Comparison of ENCODE assay signal across 26 mouse cellular contexts in genomic region chr3:14882756-14883155, GRCm38 (mm10). TPM values are rescaled to one million over a fixed set of nuclear protein-coding genes. Genes with fewer than 3 reads are reported as not detected.
DNase-seq lines count a peak whose midpoint lies in the region; ATAC-seq and TF ChIP-seq lines count a peak whose summit lies in the region.
"Had no signal": no experiment of that assay in that cellular context is flagged by ENCODE, and none has a peak within 500 bp of the region (broad histone marks: within the 10 kb centered on the region; RNA-seq: fewer than 3 reads in every experiment).

No protein-coding gene starts in this region.

- H3K27me3 ChIP-seq in erythroblast, embryonic 14.5 days (ENCODE audit: control insufficient read depth) = no peaks in the 10 kb centered on the region
- H3K27me3 ChIP-seq in liver, embryonic 13.5 days = no peaks in the 10 kb centered on the region
- H3K27me3 ChIP-seq in liver, embryonic 16.5 days (ENCODE audit: control insufficient read depth, insufficient read depth, low read depth, low read length) = no peaks in the 10 kb centered on the region
- peaks cover 7% of the 10 kb centered on the region; the same call in 1 of the 2 replicates for H3K27me3 ChIP-seq in forebrain, embryonic 13.5 days
- H3K27me3 ChIP-seq: heart, embryonic 12.5 days; heart, embryonic 15.5 days had no signal

- no peak for TF ChIP-seq CTCF in bone marrow, adult 2 months (IDR thresholded peaks at IDR 0.05; ENCODE audit: control insufficient read depth, insufficient read depth, low read length)

- ATAC-seq in erythroblast, adult 5-6 weeks (replicated peaks; ENCODE audit: low FRiP score, poor library complexity, severe bottlenecking) = no peak
- ATAC-seq in liver, embryonic 13.5 days (ENCODE audit: low read depth) = no peak
- ATAC-seq in liver, embryonic 16.5 days (ENCODE audit: low read depth) = no peak
- no peak for ATAC-seq in forebrain, embryonic 13.5 days
- ATAC-seq: forebrain, embryonic 16.5 days; hindbrain, embryonic 16.5 days; intestine, embryonic 15.5 days had no signal

- no peak overlapping the region; the same call in 1 of the 2 replicates for H3K27ac ChIP-seq in bone marrow, adult 2 months (ENCODE audit: control insufficient read depth, insufficient read depth, low read depth, low read length, poor library complexity)
- peak overlapping the region; percentile 91 for H3K27ac ChIP-seq in liver, embryonic 13.5 days
- peak overlapping the region; percentile 86 for H3K27ac ChIP-seq in liver, embryonic 16.5 days (ENCODE audit: low read length)
- no peak overlapping the region for H3K27ac ChIP-seq in forebrain, embryonic 13.5 days
- H3K27ac ChIP-seq: forebrain, embryonic 12.5 days; gastrocnemius, adult 2 months; heart, embryonic 15.5 days; hindbrain, embryonic 10.5 days; hindbrain, embryonic 13.5 days; intestine, embryonic 15.5 days had no signal

- peak; percentile 7; the same call in 1 of the 2 replicates for TF ChIP-seq POLR2A in bone marrow, adult 2 months (IDR thresholded peaks at IDR 0.05; ENCODE audit: borderline replicate concordance, control insufficient read depth, low read depth, low read length)

- DNase-seq in liver, embryonic 13.5 days = no peak
- DNase-seq in left cerebral cortex, adult 18-20 months (ENCODE audit: low spot score in 2 of 2) = no peak
- DNase-seq in frontal cortex, postnatal 36 days (ENCODE audit: low spot score in 2 of 2) = no peak
- DNase-seq: adrenal gland, adult 2 months; adrenal gland, postnatal 14 days; cerebellum, adult 18-20 months; cerebellum, adult 9-11 months; cerebellum, postnatal 25 days; gastrocnemius, adult 2 months; gastrocnemius, postnatal 14 days; heart, adult 11 months; heart, postnatal 10 days; heart, postnatal 36 days had no signal

- WGBS in bone marrow, adult 2 months = 32% methylated on average over 3 of the region's 3 CpGs
- WGBS in liver, embryonic 13.5 days (ENCODE audit: insufficient replicate concordance) = 22% methylated on average over 3 of the region's 3 CpGs
- 19% methylated on average over 3 of the region's 3 CpGs for WGBS in liver, embryonic 16.5 days (ENCODE audit: insufficient replicate concordance)
- WGBS in forebrain, embryonic 13.5 days = 77% methylated on average over 3 of the region's 3 CpGs

- peak overlapping the region; percentile 49 for H3K9ac ChIP-seq in liver, embryonic 13.5 days
- H3K9ac ChIP-seq in liver, embryonic 16.5 days (ENCODE audit: low read depth, low read length) = peak overlapping the region; percentile 52
- no peak overlapping the region for H3K9ac ChIP-seq in forebrain, embryonic 13.5 days
- H3K9ac ChIP-seq: forebrain, embryonic 12.5 days; heart, embryonic 12.5 days; heart, embryonic 15.5 days; hindbrain, embryonic 13.5 days; intestine, embryonic 15.5 days had no signal

- H3K4me2 ChIP-seq in liver, embryonic 13.5 days = peak overlapping the region; percentile 15
- H3K4me2 ChIP-seq in liver, embryonic 16.5 days (ENCODE audit: low read depth, low read length) = peak overlapping the region; percentile 22; the same call in 1 of the 2 replicates
- no peak overlapping the region for H3K4me2 ChIP-seq in forebrain, embryonic 13.5 days
- H3K4me2 ChIP-seq: forebrain, embryonic 12.5 days; heart, embryonic 12.5 days; heart, embryonic 15.5 days; hindbrain, embryonic 13.5 days; intestine, embryonic 15.5 days had no signal

- peaks cover 19% of the 10 kb centered on the region for H3K36me3 ChIP-seq in erythroblast, embryonic 14.5 days (ENCODE audit: control insufficient read depth)
- peaks cover 6% of the 10 kb centered on the region for H3K36me3 ChIP-seq in liver, embryonic 13.5 days
- peaks cover 2% of the 10 kb centered on the region; the same call in 1 of the 2 replicates for H3K36me3 ChIP-seq in liver, embryonic 16.5 days (ENCODE audit: control insufficient read depth, insufficient read depth)
- no peaks in the 10 kb centered on the region for H3K36me3 ChIP-seq in forebrain, embryonic 13.5 days (ENCODE audit: poor library complexity, severe bottlenecking)
- H3K36me3 ChIP-seq: forebrain, embryonic 12.5 days; heart, embryonic 12.5 days; heart, embryonic 15.5 days; hindbrain, embryonic 10.5 days; hindbrain, embryonic 13.5 days; intestine, embryonic 15.5 days had no signal

- peaks cover 75% of the 10 kb centered on the region for H3K4me1 ChIP-seq in erythroblast, embryonic 14.5 days (ENCODE audit: control insufficient read depth)
- peaks cover 2% of the 10 kb centered on the region; the same call in 1 of the 2 replicates for H3K4me1 ChIP-seq in bone marrow, adult 2 months (ENCODE audit: control insufficient read depth, insufficient read depth, low read length)
- peaks cover 61% of the 10 kb centered on the region for H3K4me1 ChIP-seq in liver, embryonic 13.5 days (replicated peaks)
- peaks cover 52% of the 10 kb centered on the region for H3K4me1 ChIP-seq in liver, embryonic 16.5 days (ENCODE audit: control insufficient read depth, low read depth, low read length)
- H3K4me1 ChIP-seq in forebrain, embryonic 13.5 days = 0 out of 2 replicates have a peak, but pooled peaks cover 3% of the 10 kb centered on the region
- H3K4me1 ChIP-seq: hindbrain, embryonic 13.5 days; intestine, embryonic 15.5 days had no signal

- H3K9me3 ChIP-seq in erythroblast, embryonic 14.5 days (ENCODE audit: control insufficient read depth, low read length) = no peaks in the 10 kb centered on the region
- no peaks in the 10 kb centered on the region for H3K9me3 ChIP-seq in liver, embryonic 13.5 days (replicated peaks)
- H3K9me3 ChIP-seq in liver, embryonic 16.5 days (replicated peaks; ENCODE audit: control insufficient read depth, low read length) = no peaks in the 10 kb centered on the region
- no peaks in the 10 kb centered on the region for H3K9me3 ChIP-seq in forebrain, embryonic 13.5 days (replicated peaks)
- H3K9me3 ChIP-seq: forebrain, embryonic 12.5 days; heart, embryonic 12.5 days; heart, embryonic 15.5 days; hindbrain, embryonic 10.5 days; hindbrain, embryonic 13.5 days; intestine, embryonic 15.5 days had no signal

- peak overlapping the region; percentile 17 for H3K4me3 ChIP-seq in erythroblast, embryonic 14.5 days (replicated peaks)
- no peak overlapping the region for H3K4me3 ChIP-seq in bone marrow, adult 2 months (replicated peaks; ENCODE audit: control insufficient read depth, low read depth, low read length)
- no peak overlapping the region for H3K4me3 ChIP-seq in liver, embryonic 13.5 days (replicated peaks)
- H3K4me3 ChIP-seq in liver, embryonic 16.5 days (ENCODE audit: low read depth, low read length) = no peak overlapping the region
- H3K4me3 ChIP-seq in forebrain, embryonic 13.5 days = no peak overlapping the region
- H3K4me3 ChIP-seq: forebrain, embryonic 12.5 days; gastrocnemius, adult 2 months; heart, embryonic 12.5 days; heart, embryonic 15.5 days; hindbrain, embryonic 10.5 days; hindbrain, embryonic 13.5 days; intestine, embryonic 15.5 days had no signal

RNA-seq across cellular contexts. Expression of gene Car2, which starts 3.3 kb away (rescaled TPM):
- 122 and 268 TPM in 2 replicates for polyA plus RNA-seq in erythroblast, embryonic 14.5 days (2012)
- 2,221 and 2,248 TPM in 2 replicates for total RNA-seq in erythroblast, adult 5-6 weeks (2015; ENCODE audit: low replicate concordance)
- 2,517 and 3,025 TPM in 2 replicates for total RNA-seq in erythroblast, adult 5-6 weeks (2017; ENCODE audit: low replicate concordance)
- 455 and 1,276 TPM in 2 replicates for polyA plus RNA-seq in bone marrow, adult 2 months (2011; ENCODE audit: insufficient read depth, insufficient read length, low replicate concordance, missing spikeins)
- polyA plus RNA-seq in liver, embryonic 13.5 days (2015; fragmentation: Nextera tagmentation; extraction: Ambion mirVana) = 2,501 and 2,750 TPM in 2 replicates
- 2,019 and 2,429 TPM in 2 replicates for polyA plus RNA-seq in liver, embryonic 16.5 days (2015; fragmentation: Nextera tagmentation; extraction: Ambion mirVana)
- total RNA-seq in left cerebral cortex, adult 18-20 months (2021) = 100 to 1,000 TPM; 115 to 131 TPM
- 24.2 and 27.6 TPM in 2 replicates for polyA plus RNA-seq in forebrain, embryonic 13.5 days (2015; fragmentation: Nextera tagmentation; extraction: Ambion mirVana)

RNA-seq across cellular contexts. Expression of gene Car3, which starts 19.4 kb away (rescaled TPM):
- 0.10 and 0.23 TPM in 2 replicates for polyA plus RNA-seq in erythroblast, embryonic 14.5 days (2012)
- 0.38 TPM in 1 of 2 replicates, not detected in the other for total RNA-seq in erythroblast, adult 5-6 weeks (2015; ENCODE audit: low replicate concordance)
- 0.85 TPM in 1 of 2 replicates, not detected in the other for total RNA-seq in erythroblast, adult 5-6 weeks (2017; ENCODE audit: low replicate concordance)
- polyA plus RNA-seq in bone marrow, adult 2 months (2011; ENCODE audit: insufficient read depth, insufficient read length, low replicate concordance, missing spikeins) = 19.2 and 25.4 TPM in 2 replicates
- polyA plus RNA-seq in liver, embryonic 13.5 days (2015; fragmentation: Nextera tagmentation; extraction: Ambion mirVana) = 39.1 and 50.0 TPM in 2 replicates
- 138 and 165 TPM in 2 replicates for polyA plus RNA-seq in liver, embryonic 16.5 days (2015; fragmentation: Nextera tagmentation; extraction: Ambion mirVana)
- total RNA-seq in left cerebral cortex, adult 18-20 months (2021) = 1 to 10 TPM in 1 of 2 experiments, under 1 TPM in 1; 0.89 to 1.3 TPM
- polyA plus RNA-seq in forebrain, embryonic 13.5 days (2015; fragmentation: Nextera tagmentation; extraction: Ambion mirVana) = 1.6 and 1.8 TPM in 2 replicates

Comparison
In these comparisons a context has a peak if more than half of its experiments do, and no peak if none do; other contexts are left out.
1. H3K27ac ChIP-seq: peak in liver, embryonic 13.5 days (single experiment) and liver, embryonic 16.5 days (single experiment); none in bone marrow, adult 2 months (single experiment) and forebrain, embryonic 13.5 days (single experiment).